Mouse (Mus musculus) stomach, embryonic 14.5 days (tissue): ENCODE measurements around the gene Hic1. TPM values are rescaled to one million over a fixed set of nuclear protein-coding genes. Genes with fewer than 3 reads are reported as not detected.
A peak's percentile ranks its signal among the peaks of the same experiment; 100 is the strongest.
"Not testable (repeated sequence)": the region's sequence is repeated elsewhere in the genome, so short reads cannot be mapped to it uniquely, and the experiment has no call there.

ENCODE experiments used
- ATAC-seq: fragments of 200-750 bp; cut with Nextera tagmentation; 2 replicates; pipeline ENCODE4 v1.8.0; 2017; ENCODE audit warnings: low read depth, moderate TSS enrichment; ENCODE audit not compliant: insufficient number of reproducible peaks, insufficient read depth, low FRiP score
- H3K27ac ChIP-seq: fragments of 300-500 bp; sonication (generic); 2 replicates; pipeline ENCODE4 v1.5.1; 2014; ENCODE audit warnings: mild to moderate bottlenecking, low read length, moderate library complexity, mixed read lengths
- H3K27me3 ChIP-seq: fragments of 300-500 bp; sonication (generic); 2 replicates; pipeline ENCODE4 v1.6.1; 2014; ENCODE audit warnings: low read length, control low read depth, mixed read lengths; ENCODE audit not compliant: control insufficient read depth, insufficient read depth
- H3K36me3 ChIP-seq: fragments of 300-500 bp; sonication (generic); 2 replicates; pipeline ENCODE4 v1.6.1; 2014; ENCODE audit warnings: mild to moderate bottlenecking, control low read depth, low read length, moderate library complexity, mixed read lengths; ENCODE audit not compliant: control insufficient read depth, insufficient read depth
- H3K4me1 ChIP-seq: fragments of 300-500 bp; sonication (generic); 2 replicates; pipeline ENCODE4 v1.6.1; 2014; ENCODE audit warnings: low read length, control low read depth, mixed read lengths; ENCODE audit not compliant: control insufficient read depth, insufficient read depth
- H3K4me2 ChIP-seq: fragments of 300-500 bp; sonication (generic); replicated peaks from 2 replicates; pipeline ENCODE4 v1.6.1; 2014; ENCODE audit warnings: low read depth, low read length, control low read depth
- H3K4me3 ChIP-seq: fragments of 300-500 bp; sonication (generic); 2 replicates; pipeline ENCODE4 v1.5.1; 2014; ENCODE audit warnings: low read depth, low read length, control low read depth
- H3K9ac ChIP-seq: fragments of 300-500 bp; sonication (generic); replicated peaks from 2 replicates; pipeline ENCODE4 v1.6.1; 2014; ENCODE audit warnings: low read depth, mild to moderate bottlenecking, control low read depth, low read length, moderate library complexity, mixed read lengths
- H3K9me3 ChIP-seq: fragments of 300-500 bp; sonication (generic); 2 replicates; pipeline ENCODE4 v1.6.1; 2016; ENCODE audit warnings: low read depth, low read length, control low read depth; ENCODE audit not compliant: control insufficient read depth
- WGBS: fragments of 180-500 bp; shearing (Covaris S2); extraction: QIAGEN DNeasy Blood & Tissue Kit; methylation state at CpG from one replicate; pipeline ENCODE4 v1.1.7; 2014; 5-methylcytosine and 5-hydroxymethylcytosine counted together
- polyA plus RNA-seq: library from polyadenylated mRNA; unstranded; fragments of >200 nt; fragmentation: Nextera tagmentation; extraction: Ambion mirVana; gene quantifications from 2 replicates; pipeline ENCODE4 v1.2.1, GENCODE M21; 2014

The Hic1 gene
- polyA plus RNA-seq, 1 experiment from 2014 or later = 13.8 TPM

GRCm38 (mm10) chr11:75190371-75190724 is 21.0 kb upstream of the Hic1 start:
- peak; percentile 83 for ATAC-seq
- peaks cover 26% of the 10 kb centered on the region for H3K4me1 ChIP-seq
- no peaks in the 10 kb centered on the region for H3K36me3 ChIP-seq
- WGBS = under 1% methylated on average over 24 of the region's 24 CpGs
- peak overlapping the region; percentile 60 for H3K4me3 ChIP-seq
- H3K9me3 ChIP-seq = no peaks in the 10 kb centered on the region
- H3K9ac ChIP-seq = peak overlapping the region; percentile 36; the same call in 1 of the 2 replicates
- peak overlapping the region; percentile 76 for H3K4me2 ChIP-seq
- H3K27me3 ChIP-seq = peaks cover 16% of the 10 kb centered on the region
- H3K27ac ChIP-seq = no peak overlapping the region

- Histone ChIP-seq H3K4me3 (peak overlapping the region; percentile 60), H3K4me2 (peak overlapping the region; percentile 76), H3K36me3 (peaks cover 3% of the 10 kb centered on the region; the same call in 1 of the 2 replicates), H3K9me3 (no peaks in the 10 kb centered on the region), H3K4me1 (peaks cover 21% of the 10 kb centered on the region), H3K27ac (no peak overlapping the region), H3K27me3 (peaks cover 11% of the 10 kb centered on the region), H3K9ac (peak overlapping the region; percentile 36; the same call in 1 of the 2 replicates)
- peak; percentile 7; the same call in 1 of the 2 replicates for ATAC-seq
- WGBS = under 1% methylated on average over 22 of the region's 22 CpGs
These were observed 20.5 kb upstream of the Hic1 start for GRCm38 (mm10) chr11:75189713-75190370.

GRCm38 (mm10) chr11:75184986-75185385 is 15.7 kb upstream of the Hic1 start:
- H3K9ac ChIP-seq = no peak overlapping the region
- H3K36me3 ChIP-seq = peaks cover 28% of the 10 kb centered on the region
- no peak for ATAC-seq
- 88% methylated on average over 1 of the region's 2 CpGs for WGBS
- no peak overlapping the region for H3K27ac ChIP-seq
- H3K4me2 ChIP-seq = no peak overlapping the region
- H3K4me1 ChIP-seq = peaks cover 6% of the 10 kb centered on the region; the same call in 1 of the 2 replicates
- H3K27me3 ChIP-seq = no peaks in the 10 kb centered on the region
- no peaks in the 10 kb centered on the region for H3K9me3 ChIP-seq
- H3K4me3 ChIP-seq = no peak overlapping the region

- 93% methylated on average over 5 of the region's 5 CpGs for WGBS
- H3K9me3 ChIP-seq = no peaks in the 10 kb centered on the region
- peaks cover 6% of the 10 kb centered on the region for H3K4me1 ChIP-seq
- no peak overlapping the region for H3K4me2 ChIP-seq
- no peak overlapping the region for H3K4me3 ChIP-seq
- H3K36me3 ChIP-seq = peaks cover 28% of the 10 kb centered on the region
- H3K27me3 ChIP-seq = no peaks in the 10 kb centered on the region
- H3K27ac ChIP-seq = no peak overlapping the region
- no peak overlapping the region for H3K9ac ChIP-seq
- ATAC-seq = no peak
These were observed 15.3 kb upstream of the Hic1 start for GRCm38 (mm10) chr11:75184573-75184972.

- H3K4me1 ChIP-seq = peaks cover 3% of the 10 kb centered on the region; the same call in 1 of the 2 replicates
- H3K36me3 ChIP-seq = peaks cover 28% of the 10 kb centered on the region
- no peak for ATAC-seq
- no peak overlapping the region for H3K27ac ChIP-seq
- no peak overlapping the region for H3K4me2 ChIP-seq
- no peak overlapping the region for H3K9ac ChIP-seq
- H3K9me3 ChIP-seq = no peaks in the 10 kb centered on the region
- WGBS = 73% methylated on average over 2 of the region's 2 CpGs
- H3K4me3 ChIP-seq = no peak overlapping the region
- no peaks in the 10 kb centered on the region for H3K27me3 ChIP-seq
These were observed 14.7 kb upstream of the Hic1 start for GRCm38 (mm10) chr11:75183917-75184570.

GRCm38 (mm10) chr11:75178672-75179208 is 9.4 kb upstream of the Hic1 start, which contains the start of gene Ovca2:
Gene Ovca2 (minus strand): TSS chr11:75178835.
- peak; percentile 93 for ATAC-seq
- no peaks in the 10 kb centered on the region for H3K27me3 ChIP-seq
- under 1% methylated on average over 33 of the region's 33 CpGs for WGBS
- peak within 1 kb of the TSS; percentile 76 for H3K27ac ChIP-seq
- H3K4me3 ChIP-seq = peak within 1 kb of the TSS; percentile 72
- peak within 1 kb of the TSS; percentile 66 for H3K9ac ChIP-seq
- peak within 1 kb of the TSS; percentile 93 for H3K4me2 ChIP-seq
- no peaks in the 10 kb centered on the region for H3K9me3 ChIP-seq
- peaks cover 22% of the 10 kb centered on the region for H3K36me3 ChIP-seq
- H3K4me1 ChIP-seq = peaks cover 14% of the 10 kb centered on the region

- H3K27ac ChIP-seq = peak overlapping the region; percentile 76
- H3K4me2 ChIP-seq = peak overlapping the region; percentile 93
- H3K4me3 ChIP-seq = peak overlapping the region; percentile 72
- peak overlapping the region; percentile 66 for H3K9ac ChIP-seq
- ATAC-seq = no peak
- no peaks in the 10 kb centered on the region for H3K9me3 ChIP-seq
- WGBS = 50% methylated on average over 12 of the region's 12 CpGs
- H3K4me1 ChIP-seq = peaks cover 16% of the 10 kb centered on the region
- H3K36me3 ChIP-seq = peaks cover 15% of the 10 kb centered on the region
- H3K27me3 ChIP-seq = no peaks in the 10 kb centered on the region
These were observed 8.7 kb upstream of the Hic1 start for GRCm38 (mm10) chr11:75178011-75178410.

GRCm38 (mm10) chr11:75174574-75174973 is 5.3 kb upstream of the Hic1 start:
- H3K36me3 ChIP-seq, H3K9me3 ChIP-seq, H3K4me3 ChIP-seq, ATAC-seq, H3K27me3 ChIP-seq, H3K27ac ChIP-seq, H3K4me2 ChIP-seq, H3K9ac ChIP-seq: not testable (repeated sequence)
- 67% methylated on average over 6 of the region's 6 CpGs for WGBS
- peaks cover 27% of the 10 kb centered on the region for H3K4me1 ChIP-seq
